Mouse (Mus musculus) urinary bladder, adult 2 months (tissue): ENCODE results near the gene Qars. TPM values are rescaled to one million over a fixed set of nuclear protein-coding genes. Genes with fewer than 3 reads are reported as not detected.

Source experiments
- DNase-seq: peaks from one replicate; pipeline ENCODE4 v3.0.0; 2022; ENCODE audit warnings: low spot score
- polyA plus RNA-seq: library from polyadenylated mRNA; depleted of rRNA; stranded (reverse); fragments of >200 nt; gene quantifications from 2 replicates; pipeline ENCODE4 v1.2.3, GENCODE M21; 2012; rRNA removed

Qars gene
- polyA plus RNA-seq, 1 experiment = 145 TPM

- DNase-seq = no peak
Observed at GRCm38 (mm10) chr9:108530954-108531353, 23.4 kb downstream of the Qars start.

GRCm38 (mm10) chr9:108531496-108531895 lies 24.0 kb downstream of the Qars start:
- no peak for DNase-seq

- DNase-seq = no peak
Observed at GRCm38 (mm10) chr9:108540846-108541245, 33.3 kb downstream of the Qars start.

GRCm38 (mm10) chr9:108545986-108546385 lies 38.5 kb downstream of the Qars start:
- DNase-seq = no peak

GRCm38 (mm10) chr9:108546875-108547274 lies 39.4 kb downstream of the Qars start:
- DNase-seq = no peak

- DNase-seq = no peak
Observed at GRCm38 (mm10) chr9:108559169-108559568, 51.7 kb downstream of the Qars start.

GRCm38 (mm10) chr9:108560227-108560841 lies 52.8 kb downstream of the Qars start, which contains the start of gene Impdh2:
Gene Impdh2 (plus strand): TSS chr9:108560286.
- peak; percentile 75 for DNase-seq

- no peak for DNase-seq
Observed at GRCm38 (mm10) chr9:108563671-108564070, 56.2 kb downstream of the Qars start.

GRCm38 (mm10) chr9:108564131-108564530 lies 56.6 kb downstream of the Qars start:
- DNase-seq = no peak

Other genes starting within 250 kb of the Qars start
- 38.3 and 71.9 TPM in 2 replicates for gene Dag1, start 243.7 kb upstream of the Qars start, polyA plus RNA-seq
- 32.8 and 39.3 TPM in 2 replicates for gene Nicn1, start 217.3 kb upstream of the Qars start, polyA plus RNA-seq
- 34.0 and 35.5 TPM in 2 replicates for gene Amt, start 210.9 kb upstream of the Qars start, polyA plus RNA-seq
- 304 and 339 TPM in 2 replicates for gene Rhoa, start 201.6 kb upstream of the Qars start, polyA plus RNA-seq
- 80.0 and 107 TPM in 2 replicates for gene Tcta, start 201.5 kb upstream of the Qars start, polyA plus RNA-seq
- gene Gpx1, start 168.8 kb upstream of the Qars start, polyA plus RNA-seq = 703 and 735 TPM in 2 replicates
- gene Usp4, start 159.9 kb upstream of the Qars start, polyA plus RNA-seq = 64.1 and 77.6 TPM in 2 replicates
- 0.22 and 0.39 TPM in 2 replicates for gene 1700102P08Rik, start 114.9 kb upstream of the Qars start, polyA plus RNA-seq
- gene Ccdc36, start 79.2 kb upstream of the Qars start, polyA plus RNA-seq = 0.06 TPM in 2 replicates
- not detected in 2 replicates for gene BC048562, start 71.2 kb upstream of the Qars start, polyA plus RNA-seq
- gene Ccdc71, start 47.2 kb upstream of the Qars start, polyA plus RNA-seq = 24.5 and 25.9 TPM in 2 replicates
- gene Klhdc8b, start 46.1 kb upstream of the Qars start, polyA plus RNA-seq = 83.4 and 103 TPM in 2 replicates
- gene Lamb2, start 28.0 kb upstream of the Qars start, polyA plus RNA-seq = 147 and 181 TPM in 2 replicates
- 133 and 144 TPM in 2 replicates for gene Usp19, start 17.1 kb upstream of the Qars start, polyA plus RNA-seq
- 81.8 and 89.8 TPM in 2 replicates for gene Qrich1, start 9.1 kb downstream of the Qars start, polyA plus RNA-seq
- 93.9 and 106 TPM in 2 replicates for gene Impdh2, start 52.6 kb downstream of the Qars start, polyA plus RNA-seq
- 26.2 and 33.6 TPM in 2 replicates for gene Ndufaf3, start 59.7 kb downstream of the Qars start, polyA plus RNA-seq
- gene Dalrd3, start 62.2 kb downstream of the Qars start, polyA plus RNA-seq = 120 and 184 TPM in 2 replicates
- gene Wdr6, start 71.0 kb downstream of the Qars start, polyA plus RNA-seq = 48.9 and 59.1 TPM in 2 replicates
- 21.6 and 21.7 TPM in 2 replicates for gene P4htm, start 90.0 kb downstream of the Qars start, polyA plus RNA-seq
- gene Arih2, start 141.7 kb downstream of the Qars start, polyA plus RNA-seq = 41.1 and 46.2 TPM in 2 replicates
- gene Slc25a20, start 154.4 kb downstream of the Qars start, polyA plus RNA-seq = 28.1 and 29.4 TPM in 2 replicates
- gene Prkar2a, start 181.6 kb downstream of the Qars start, polyA plus RNA-seq = 24.5 and 31.8 TPM in 2 replicates